Mouse (Mus musculus) cortical plate, adult 2 months (tissue): ENCODE data around the gene Entpd1.

Experiments
- CTCF ChIP-seq: fragments of 200-500 bp; IDR thresholded peaks from 2 replicates; pipeline ENCODE4 v1.5.1; 2011; ENCODE audit warnings: mild to moderate bottlenecking, control low read depth, low read length; ENCODE audit not compliant: insufficient read depth; ENCODE audit errors: extremely low read depth
- POLR2A ChIP-seq: fragments of 200-500 bp; IDR thresholded peaks from 2 replicates; pipeline ENCODE4 v1.6.1; 2011; ENCODE audit warnings: mild to moderate bottlenecking, low read length, control low read depth; ENCODE audit not compliant: insufficient read depth; ENCODE audit errors: extremely low read depth

DNA sequence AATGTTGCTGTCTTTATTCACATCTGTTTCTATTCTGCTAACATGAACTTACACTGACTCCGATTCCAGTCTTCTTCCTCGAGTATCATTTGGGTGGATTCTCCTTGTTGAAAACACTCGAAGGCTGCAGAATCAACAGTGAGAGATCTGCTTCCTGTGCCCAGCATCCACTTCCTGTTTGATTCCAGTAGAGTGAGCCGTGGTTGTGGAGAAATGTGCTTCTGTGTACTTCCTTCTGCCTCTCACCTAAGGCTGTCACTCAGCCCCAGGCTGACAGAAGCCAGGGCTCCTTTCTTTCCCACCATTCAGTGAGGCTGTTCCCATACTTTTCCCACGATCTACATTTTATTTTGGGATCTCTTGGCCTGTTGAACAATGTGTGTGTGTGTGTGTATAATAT, 37.9 kb downstream of the Entpd1 start:
- no peak for TF ChIP-seq POLR2A
- no peak for TF ChIP-seq CTCF
